Mouse (Mus musculus): ENCODE data around the gene Ifi47. TPM values are rescaled to one million over a fixed set of nuclear protein-coding genes. Genes with fewer than 3 reads are reported as not detected.

Gene Ifi47
- total RNA-seq, 2 experiments from 2014 or later, result 5.2 to 5.7 TPM

Other genes with a start within 250 kb of the Ifi47 start
- 1 to 10 TPM; 2.5 to 4.9 TPM for gene Gm12184, start 249.9 kb upstream of the Ifi47 start, total RNA-seq (2021)
- 10 to 100 TPM; 13.2 to 17.8 TPM for gene Irgm1, start 204.9 kb upstream of the Ifi47 start, total RNA-seq (2021)
- gene Gm5431, start 174.4 kb upstream of the Ifi47 start, total RNA-seq (2021), result 1 to 10 TPM; 1.6 to 2.0 TPM
- 10 to 100 TPM in 1 of 2 experiments, 1 to 10 TPM in 1; 5.3 to 11.1 TPM for gene Psme2b, start 130.4 kb upstream of the Ifi47 start, total RNA-seq (2021)
- under 1 TPM; 0.18 TPM for gene Olfr56, start 97.7 kb upstream of the Ifi47 start, total RNA-seq (2021)
- 1 to 10 TPM; 1.8 to 2.9 TPM for gene 9930111J21Rik1, start 97.2 kb upstream of the Ifi47 start, total RNA-seq (2021)
- gene Gm12185, start 84.4 kb upstream of the Ifi47 start, total RNA-seq (2021), result 1 to 10 TPM; 3.3 to 3.7 TPM
- gene Tgtp1, start 82.4 kb upstream of the Ifi47 start, total RNA-seq (2021), result 1 to 10 TPM; 1.1 to 2.1 TPM
- 1 to 10 TPM; 3.2 TPM for gene 9930111J21Rik2, start 25.3 kb upstream of the Ifi47 start, total RNA-seq (2021)
- 1 to 10 TPM; 1.2 to 1.3 TPM for gene Tgtp2, start 12.4 kb upstream of the Ifi47 start, total RNA-seq (2021)
- under 1 TPM; 0.27 to 0.45 TPM for gene Olfr1396, start 38.3 kb downstream of the Ifi47 start, total RNA-seq (2021)
- gene Olfr1395, start 65.7 kb downstream of the Ifi47 start, total RNA-seq (2021), result not detected
- not detected for gene Olfr1394, start 77.8 kb downstream of the Ifi47 start, total RNA-seq (2021)
- gene Btnl9, start 110.6 kb downstream of the Ifi47 start, total RNA-seq (2021), result 10 to 100 TPM; 34.5 to 37.6 TPM
- gene Zfp62, start 126.7 kb downstream of the Ifi47 start, total RNA-seq (2021), result 10 to 100 TPM; 29.8 to 38.1 TPM
- gene Mgat1, start 167.6 kb downstream of the Ifi47 start, total RNA-seq (2021), result 100 to 1,000 TPM in 1 of 2 experiments, 10 to 100 TPM in 1; 87.9 to 101 TPM
- not detected for gene Olfr1393, start 201.7 kb downstream of the Ifi47 start, total RNA-seq (2021)
- not detected for gene Olfr1392, start 208.7 kb downstream of the Ifi47 start, total RNA-seq (2021)
- not detected for gene Olfr10, start 228.2 kb downstream of the Ifi47 start, total RNA-seq (2021)
- gene Olfr1391, start 246.2 kb downstream of the Ifi47 start, total RNA-seq (2021), result not detected